Mouse (Mus musculus): ENCODE data around the gene Idh1. TPM values are rescaled to one million over a fixed set of nuclear protein-coding genes. Genes with fewer than 3 reads are reported as not detected.
"Not testable (repeated sequence)": the region's sequence is repeated elsewhere in the genome, so short reads cannot be mapped to it uniquely, and the experiment has no call there.

The Idh1 gene
- polyA plus RNA-seq (2016; fragmentation: Nextera tagmentation; extraction: Ambion mirVana), result 139 and 140 TPM in 2 replicates

- Histone ChIP-seq H3K4me3 (replicated peaks) (peak within 1 kb of the TSS; percentile 83), H3K4me2 (peak within 1 kb of the TSS; percentile 80), H3K9ac (replicated peaks) (peak within 1 kb of the TSS; percentile 88), H3K27ac (peak within 1 kb of the TSS; percentile 85), H3K27me3 (no peaks in the 10 kb centered on the region), H3K36me3 (no peaks in the 10 kb centered on the region), H3K9me3 (no peaks in the 10 kb centered on the region), H3K4me1 (replicated peaks) (peaks cover 11% of the 10 kb centered on the region)
- peak; percentile 99 for ATAC-seq (ENCODE audit: insufficient number of reproducible peaks, insufficient read depth, low FRiP score, low TSS enrichment, low read depth)
- under 1% methylated on average over 68 of the region's 71 CpGs for WGBS
Measured at GRCm38 (mm10) chr1:65186287-65187073, at the start of gene Idh1, which contains the start of gene Pikfyve. Gene Idh1, minus strand, starts transcription at chr1:65186500. Gene Pikfyve, plus strand, starts transcription at chr1:65186683.

GRCm38 (mm10) chr1:65230566-65230965 lies 44.3 kb upstream of the Idh1 start:
- no peak overlapping the region for H3K9ac ChIP-seq (replicated peaks)
- H3K4me1 ChIP-seq (replicated peaks), result no peaks in the 10 kb centered on the region
- ATAC-seq (ENCODE audit: insufficient number of reproducible peaks, insufficient read depth, low FRiP score, low TSS enrichment, low read depth), result no peak
- WGBS, result 77% methylated on average over 1 of the region's 1 CpGs
- H3K27me3 ChIP-seq, result no peaks in the 10 kb centered on the region
- peaks cover 41% of the 10 kb centered on the region for H3K36me3 ChIP-seq
- no peak overlapping the region for H3K4me3 ChIP-seq (replicated peaks)
- no peak overlapping the region for H3K4me2 ChIP-seq
- H3K9me3 ChIP-seq, result no peaks in the 10 kb centered on the region
- no peak overlapping the region for H3K27ac ChIP-seq

- ATAC-seq (ENCODE audit: insufficient number of reproducible peaks, insufficient read depth, low FRiP score, low TSS enrichment, low read depth); H3K9ac ChIP-seq (replicated peaks); H3K4me1 ChIP-seq (replicated peaks); H3K4me3 ChIP-seq (replicated peaks); H3K9me3 ChIP-seq; H3K27me3 ChIP-seq; H3K4me2 ChIP-seq; H3K27ac ChIP-seq: not testable (repeated sequence)
- WGBS, result 87% methylated on average over 3 of the region's 3 CpGs
- H3K36me3 ChIP-seq, result peaks cover 34% of the 10 kb centered on the region
Measured at GRCm38 (mm10) chr1:65229768-65230167, 43.5 kb upstream of the Idh1 start.

GRCm38 (mm10) chr1:65227681-65228080 lies 41.4 kb upstream of the Idh1 start:
- H3K4me3 ChIP-seq (replicated peaks), result no peak overlapping the region
- H3K4me1 ChIP-seq (replicated peaks), result no peaks in the 10 kb centered on the region
- no peak for ATAC-seq (ENCODE audit: insufficient number of reproducible peaks, insufficient read depth, low FRiP score, low TSS enrichment, low read depth)
- H3K4me2 ChIP-seq, result no peak overlapping the region
- peaks cover 43% of the 10 kb centered on the region for H3K36me3 ChIP-seq
- H3K27ac ChIP-seq, result no peak overlapping the region
- no peaks in the 10 kb centered on the region for H3K9me3 ChIP-seq
- H3K9ac ChIP-seq (replicated peaks), result no peak overlapping the region
- no peaks in the 10 kb centered on the region for H3K27me3 ChIP-seq
- 88% methylated on average over 2 of the region's 2 CpGs for WGBS

GRCm38 (mm10) chr1:65223654-65224053 lies 37.4 kb upstream of the Idh1 start:
- H3K9me3 ChIP-seq, result no peaks in the 10 kb centered on the region
- H3K4me2 ChIP-seq, result no peak overlapping the region
- no peak overlapping the region for H3K4me3 ChIP-seq (replicated peaks)
- no peak for ATAC-seq (ENCODE audit: insufficient number of reproducible peaks, insufficient read depth, low FRiP score, low TSS enrichment, low read depth)
- no peak overlapping the region for H3K27ac ChIP-seq
- peaks cover 54% of the 10 kb centered on the region for H3K36me3 ChIP-seq
- 94% methylated on average over 2 of the region's 2 CpGs for WGBS
- H3K27me3 ChIP-seq, result no peaks in the 10 kb centered on the region
- H3K4me1 ChIP-seq (replicated peaks), result no peaks in the 10 kb centered on the region
- H3K9ac ChIP-seq (replicated peaks), result no peak overlapping the region

GRCm38 (mm10) chr1:65217972-65218371 lies 31.7 kb upstream of the Idh1 start:
- no peaks in the 10 kb centered on the region for H3K27me3 ChIP-seq
- no peak overlapping the region for H3K4me2 ChIP-seq
- H3K36me3 ChIP-seq, result peaks cover 38% of the 10 kb centered on the region
- H3K27ac ChIP-seq, result no peak overlapping the region
- H3K4me1 ChIP-seq (replicated peaks), result no peaks in the 10 kb centered on the region
- no peak for ATAC-seq (ENCODE audit: insufficient number of reproducible peaks, insufficient read depth, low FRiP score, low TSS enrichment, low read depth)
- no peak overlapping the region for H3K9ac ChIP-seq (replicated peaks)
- no peaks in the 10 kb centered on the region for H3K9me3 ChIP-seq
- no peak overlapping the region for H3K4me3 ChIP-seq (replicated peaks)
- WGBS, result 94% methylated on average over 1 of the region's 1 CpGs

GRCm38 (mm10) chr1:65217567-65217966 lies 31.3 kb upstream of the Idh1 start:
- Histone ChIP-seq H3K9me3 (no peaks in the 10 kb centered on the region), H3K4me2 (no peak overlapping the region), H3K27me3 (no peaks in the 10 kb centered on the region), H3K27ac (no peak overlapping the region), H3K4me3 (replicated peaks) (no peak overlapping the region), H3K9ac (replicated peaks) (no peak overlapping the region), H3K4me1 (replicated peaks) (no peaks in the 10 kb centered on the region), H3K36me3 (peaks cover 37% of the 10 kb centered on the region)
- no peak for ATAC-seq (ENCODE audit: insufficient number of reproducible peaks, insufficient read depth, low FRiP score, low TSS enrichment, low read depth)
- WGBS, result 94% methylated on average over 2 of the region's 2 CpGs

GRCm38 (mm10) chr1:65213214-65213613 lies 26.9 kb upstream of the Idh1 start:
- Histone ChIP-seq H3K4me3 (replicated peaks) (no peak overlapping the region), H3K27me3 (no peaks in the 10 kb centered on the region), H3K9ac (replicated peaks) (no peak overlapping the region), H3K4me2 (no peak overlapping the region), H3K4me1 (replicated peaks) (no peaks in the 10 kb centered on the region), H3K9me3 (peaks cover 18% of the 10 kb centered on the region), H3K27ac (no peak overlapping the region), H3K36me3 (peaks cover 44% of the 10 kb centered on the region)
- ATAC-seq (ENCODE audit: insufficient number of reproducible peaks, insufficient read depth, low FRiP score, low TSS enrichment, low read depth), result no peak
- WGBS, result 92% methylated on average over 2 of the region's 2 CpGs

GRCm38 (mm10) chr1:65204299-65204698 lies 18.0 kb upstream of the Idh1 start:
- no peaks in the 10 kb centered on the region for H3K9me3 ChIP-seq
- ATAC-seq (ENCODE audit: insufficient number of reproducible peaks, insufficient read depth, low FRiP score, low TSS enrichment, low read depth), result no peak
- WGBS, result 62% methylated on average over 1 of the region's 1 CpGs
- peaks cover 63% of the 10 kb centered on the region for H3K36me3 ChIP-seq
- H3K4me1 ChIP-seq (replicated peaks), result no peaks in the 10 kb centered on the region
- no peak overlapping the region for H3K4me3 ChIP-seq (replicated peaks)
- no peaks in the 10 kb centered on the region for H3K27me3 ChIP-seq
- no peak overlapping the region for H3K27ac ChIP-seq
- H3K4me2 ChIP-seq, result no peak overlapping the region
- no peak overlapping the region for H3K9ac ChIP-seq (replicated peaks)

GRCm38 (mm10) chr1:65198861-65199260 lies 12.6 kb upstream of the Idh1 start:
- WGBS, result 96% methylated on average over 2 of the region's 2 CpGs
- Histone ChIP-seq H3K4me2 (no peak overlapping the region), H3K9me3 (no peaks in the 10 kb centered on the region), H3K4me1 (replicated peaks) (no peaks in the 10 kb centered on the region), H3K27me3 (no peaks in the 10 kb centered on the region), H3K36me3 (peaks cover 49% of the 10 kb centered on the region), H3K9ac (replicated peaks) (no peak overlapping the region), H3K4me3 (replicated peaks) (no peak overlapping the region), H3K27ac (no peak overlapping the region)
- ATAC-seq (ENCODE audit: insufficient number of reproducible peaks, insufficient read depth, low FRiP score, low TSS enrichment, low read depth), result no peak

- no peak for ATAC-seq (ENCODE audit: insufficient number of reproducible peaks, insufficient read depth, low FRiP score, low TSS enrichment, low read depth)
- Histone ChIP-seq H3K4me1 (replicated peaks) (no peaks in the 10 kb centered on the region), H3K9me3 (no peaks in the 10 kb centered on the region), H3K27me3 (no peaks in the 10 kb centered on the region), H3K36me3 (peaks cover 51% of the 10 kb centered on the region), H3K4me2 (no peak overlapping the region), H3K27ac (no peak overlapping the region), H3K9ac (replicated peaks) (no peak overlapping the region), H3K4me3 (replicated peaks) (no peak overlapping the region)
- 85% methylated on average over 2 of the region's 2 CpGs for WGBS
Measured at GRCm38 (mm10) chr1:65198425-65198824, 12.1 kb upstream of the Idh1 start.

GRCm38 (mm10) chr1:65193226-65193625 lies 6.9 kb upstream of the Idh1 start:
- no peak for ATAC-seq (ENCODE audit: insufficient number of reproducible peaks, insufficient read depth, low FRiP score, low TSS enrichment, low read depth)
- 95% methylated on average over 2 of the region's 2 CpGs for WGBS
- Histone ChIP-seq H3K9ac (replicated peaks) (no peak overlapping the region), H3K27ac (no peak overlapping the region), H3K4me2 (no peak overlapping the region), H3K4me3 (replicated peaks) (no peak overlapping the region), H3K36me3 (peaks cover 47% of the 10 kb centered on the region), H3K27me3 (no peaks in the 10 kb centered on the region), H3K9me3 (no peaks in the 10 kb centered on the region), H3K4me1 (replicated peaks) (no peaks in the 10 kb centered on the region)

All from limb, embryonic 12.5 days (tissue).